ENCODE assay signal across 22 mouse cellular contexts in the genomic region with DNA sequence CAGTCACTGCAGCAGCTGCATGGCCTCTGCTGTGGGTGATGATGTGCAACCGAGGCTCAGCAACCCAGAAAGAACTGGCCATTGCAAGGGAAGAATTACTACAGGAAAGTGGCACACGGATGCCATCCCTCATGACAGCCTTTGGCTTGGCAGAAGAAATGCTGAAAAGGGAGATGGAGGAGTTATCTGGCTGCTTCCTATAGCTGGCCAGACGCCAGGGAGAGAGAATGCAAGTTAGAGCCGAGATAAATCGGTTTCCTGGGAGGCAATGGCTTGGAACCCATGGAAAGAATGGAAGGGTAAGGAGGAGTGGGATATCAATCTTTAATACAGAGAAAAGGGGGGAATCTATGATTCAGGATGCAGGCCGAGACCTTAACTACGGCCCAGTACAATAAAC. TPM values are rescaled to one million over a fixed set of nuclear protein-coding genes. Genes with fewer than 3 reads are reported as not detected.
DNase-seq lines count a peak whose midpoint lies in the region; ATAC-seq lines count a peak whose summit lies in the region.
"Had no signal": no experiment of that assay in that cellular context is flagged by ENCODE, and none has a peak within 500 bp of the region (broad histone marks: within the 10 kb centered on the region; RNA-seq: fewer than 3 reads in every experiment).

No protein-coding gene starts in this region.

- no peak for DNase-seq in frontal cortex, postnatal 10 days (ENCODE audit: low spot score in 2 of 2)
- DNase-seq in left cerebral cortex, postnatal 25 days (ENCODE audit: low spot score in 2 of 2) = peak; percentile 32 to 55
- DNase-seq in left cerebral cortex, adult 8-10 months (ENCODE audit: low spot score in 2 of 2) = no peak
- DNase-seq in brain, adult 2 months (ENCODE audit: low read depth, low spot score) = peak; percentile 36
- peak; percentile 47 to 57 for DNase-seq in right cerebral cortex, adult 2 months (ENCODE audit: low spot score in 2 of 2)
- no peak for DNase-seq in adrenal gland, adult 18-20 months (ENCODE audit: low spot score in 2 of 2)
- no peak for DNase-seq in gastrocnemius, postnatal 10 days
- DNase-seq: cerebellum, adult 9-11 months; gastrocnemius, postnatal 14 days; heart, adult 18-20 months; heart, postnatal 36 days; kidney, postnatal 4 days; layer of hippocampus, adult 9-11 months; liver; lung, postnatal 10 days; thymus, adult 2 months had no signal

- intact Hi-C loops in left cerebral cortex, postnatal 25 days (cut with DNase I) = no loop called here

- peak; percentile 44; the same call in 1 of the 2 replicates for ATAC-seq in frontal cortex, adult (ENCODE audit: low TSS enrichment)
- ATAC-seq: intestine, embryonic 15.5 days; midbrain, embryonic 16.5 days had no signal

RNA-seq across cellular contexts. Expression of gene Gm17455, which starts 4.6 kb away (rescaled TPM):
- total RNA-seq in left cerebral cortex, postnatal 25 days (2021) = 1 to 10 TPM in 1 of 2 experiments, under 1 TPM in 1; 0.44 to 1.3 TPM
- 1 to 10 TPM in 1 of 4 experiments, under 1 TPM in 1, not detected in 2; 0.75 to 1.7 TPM for total RNA-seq in left cerebral cortex, adult 8-10 months (2022)
- total RNA-seq in adrenal gland, adult 18-20 months (2021) = not detected
- total RNA-seq in gastrocnemius, postnatal 10 days (2021) = not detected
- total RNA-seq: adrenal gland, adult 2 months; CH12.LX; heart, adult 18-20 months; heart, postnatal 36 days; MEL had no signal

RNA-seq across cellular contexts. Expression of gene Vsir, which starts 48.3 kb away (rescaled TPM):
- total RNA-seq in left cerebral cortex, postnatal 25 days (2021) = 10 to 100 TPM; 26.6 to 32.3 TPM
- total RNA-seq in left cerebral cortex, adult 8-10 months (2022) = 10 to 100 TPM; 20.2 to 54.7 (median 33.7) TPM
- 10 to 100 TPM; 12.2 to 25.5 TPM for total RNA-seq in adrenal gland, adult 18-20 months (2021)
- 10 to 100 TPM; 16.2 to 18.4 TPM for total RNA-seq in gastrocnemius, postnatal 10 days (2021)

Comparison
In these comparisons a context has a peak if more than half of its experiments do, and no peak if none do; other contexts are left out.
1. DNase-seq: peak in left cerebral cortex, postnatal 25 days (2 of 2), brain, adult 2 months (single experiment) and right cerebral cortex, adult 2 months (2 of 2); none in frontal cortex, postnatal 10 days (0 of 2), left cerebral cortex, adult 8-10 months (0 of 2), adrenal gland, adult 18-20 months (0 of 2) and gastrocnemius, postnatal 10 days (single experiment).